Mouse (Mus musculus) thymus, adult 2 months (tissue): ENCODE measurements around the gene Nek4. TPM values are rescaled to one million over a fixed set of nuclear protein-coding genes. Genes with fewer than 3 reads are reported as not detected.

Experiments
- DNase-seq: peaks from one replicate; pipeline ENCODE4 v3.0.0; 2021
- H3K27ac ChIP-seq: fragments of 200-500 bp; 2 replicates; pipeline ENCODE4 v1.5.1; 2012; ENCODE audit warnings: low read length, control low read depth; ENCODE audit not compliant: control insufficient read depth, insufficient read depth
- H3K27me3 ChIP-seq: fragments of 200-500 bp; 2 replicates; pipeline ENCODE4 v1.6.1; 2012; ENCODE audit warnings: mild to moderate bottlenecking, low read length, moderate library complexity, mixed read lengths; ENCODE audit not compliant: control insufficient read depth, insufficient read depth
- H3K36me3 ChIP-seq: fragments of 200-500 bp; 2 replicates; pipeline ENCODE4 v1.6.1; 2012; ENCODE audit warnings: mild to moderate bottlenecking, low read length, moderate library complexity; ENCODE audit not compliant: control insufficient read depth, insufficient read depth
- H3K4me1 ChIP-seq: fragments of 200-500 bp; replicated peaks from 2 replicates; pipeline ENCODE4 v1.6.1; 2012; ENCODE audit warnings: low read length; ENCODE audit not compliant: control insufficient read depth, insufficient read depth
- H3K4me3 ChIP-seq: fragments of 200-500 bp; 2 replicates; pipeline ENCODE4 v1.5.1; 2012; ENCODE audit warnings: mild to moderate bottlenecking, low read length, control low read depth, moderate library complexity; ENCODE audit not compliant: control insufficient read depth, insufficient read depth
- CTCF ChIP-seq: fragments of 200-500 bp; IDR thresholded peaks from 2 replicates; pipeline ENCODE4 v1.5.1; 2012; ENCODE audit warnings: mild to moderate bottlenecking, control low read depth, low read length, moderate library complexity, borderline replicate concordance; ENCODE audit not compliant: control insufficient read depth, poor library complexity, insufficient read depth; ENCODE audit errors: extremely low read depth
- POLR2A ChIP-seq: fragments of 200-500 bp; IDR thresholded peaks from 2 replicates; pipeline ENCODE4 v1.6.1; 2012; ENCODE audit warnings: mild to moderate bottlenecking, low read length, control low read depth, moderate library complexity; ENCODE audit not compliant: control insufficient read depth, poor library complexity, insufficient read depth; ENCODE audit errors: extremely low read depth
- WGBS: fragments of 180-500 bp; shearing (Covaris S2); methylation state at CpG from one replicate; pipeline ENCODE4 v1.1.7; 2018; 5-methylcytosine and 5-hydroxymethylcytosine counted together
- polyA plus RNA-seq: library from polyadenylated mRNA; depleted of rRNA; stranded (reverse); fragments of >200 nt; gene quantifications from 2 replicates; pipeline ENCODE4 v1.2.3, GENCODE M21; 2012

Nek4 gene
- polyA plus RNA-seq, 1 experiment = 2.5 TPM

GRCm38 (mm10) chr14:30911141-30911540 lies 40.0 kb upstream of the Nek4 start:
- TF ChIP-seq POLR2A (no peak), CTCF (no peak)
- DNase-seq = no peak
- 92% methylated on average over 8 of the region's 8 CpGs for WGBS

GRCm38 (mm10) chr14:30912641-30913040 lies 38.5 kb upstream of the Nek4 start:
- Histone ChIP-seq H3K36me3 (no peaks in the 10 kb centered on the region), H3K27ac (no peak overlapping the region), H3K27me3 (no peaks in the 10 kb centered on the region), H3K4me1 (no peaks in the 10 kb centered on the region), H3K4me3 (no peak overlapping the region)
- TF ChIP-seq POLR2A (no peak), CTCF (no peak)
- WGBS = 92% methylated on average over 8 of the region's 8 CpGs
- no peak for DNase-seq

More at GRCm38 (mm10) chr14:30911141-30911540, 40.0 kb upstream of the Nek4 start:
- H3K36me3 ChIP-seq = no peaks in the 10 kb centered on the region
- no peaks in the 10 kb centered on the region for H3K4me1 ChIP-seq
- H3K27me3 ChIP-seq = no peaks in the 10 kb centered on the region
- H3K4me3 ChIP-seq = no peak overlapping the region
- H3K27ac ChIP-seq = no peak overlapping the region

- 89% methylated on average over 5 of the region's 5 CpGs for WGBS
- no peaks in the 10 kb centered on the region for H3K4me1 ChIP-seq
- H3K27me3 ChIP-seq = no peaks in the 10 kb centered on the region
- no peak overlapping the region for H3K27ac ChIP-seq
- H3K36me3 ChIP-seq = no peaks in the 10 kb centered on the region
- DNase-seq = no peak
- no peak for TF ChIP-seq CTCF
- H3K4me3 ChIP-seq = no peak overlapping the region
These were observed 37.8 kb upstream of the Nek4 start for GRCm38 (mm10) chr14:30913404-30913803.

- H3K27ac ChIP-seq = no peak overlapping the region
- TF ChIP-seq POLR2A = no peak
- TF ChIP-seq CTCF = no peak
- H3K4me3 ChIP-seq = no peak overlapping the region
- DNase-seq = no peak
- no peaks in the 10 kb centered on the region for H3K4me1 ChIP-seq
- no peaks in the 10 kb centered on the region for H3K36me3 ChIP-seq
- 92% methylated on average over 1 of the region's 1 CpGs for WGBS
- no peaks in the 10 kb centered on the region for H3K27me3 ChIP-seq
These were observed 34.7 kb upstream of the Nek4 start for GRCm38 (mm10) chr14:30916516-30916915.

GRCm38 (mm10) chr14:30922053-30922670 lies 29.0 kb upstream of the Nek4 start:
- no peaks in the 10 kb centered on the region for H3K36me3 ChIP-seq
- no peaks in the 10 kb centered on the region for H3K27me3 ChIP-seq
- no peak overlapping the region for H3K4me3 ChIP-seq
- no peak overlapping the region for H3K27ac ChIP-seq
- DNase-seq = no peak
- 83% methylated on average over 8 of the region's 8 CpGs for WGBS
- no peaks in the 10 kb centered on the region for H3K4me1 ChIP-seq
- TF ChIP-seq POLR2A = no peak
- no peak for TF ChIP-seq CTCF

GRCm38 (mm10) chr14:30923375-30924105 lies 27.6 kb upstream of the Nek4 start, which contains the start of gene Itih3:
Itih3 (minus strand) TSS chr14:30923760.
- Histone ChIP-seq H3K36me3 (no peaks in the 10 kb centered on the region), H3K4me1 (no peaks in the 10 kb centered on the region), H3K27me3 (no peaks in the 10 kb centered on the region), H3K27ac (no peak within 1 kb of the TSS), H3K4me3 (no peak within 1 kb of the TSS)
- DNase-seq = no peak
- no peak for TF ChIP-seq CTCF
- no peak for TF ChIP-seq POLR2A
- 82% methylated on average over 6 of the region's 6 CpGs for WGBS
